ENCODE assay signal across 8 mouse cellular contexts in genomic region chr1:58422879-58423278, GRCm38 (mm10). TPM values are rescaled to one million over a fixed set of nuclear protein-coding genes. Genes with fewer than 3 reads are reported as not detected.
DNase-seq lines count a peak whose midpoint lies in the region; ATAC-seq and TF ChIP-seq lines count a peak whose summit lies in the region.

No protein-coding gene starts in this region.

- ATAC-seq in granulocyte monocyte progenitor cell, adult 5-6 weeks (replicated peaks; ENCODE audit: poor library complexity, severe bottlenecking), result peak; percentile 71
- peak; percentile 68 for ATAC-seq in lung, embryonic 16.5 days (ENCODE audit: low read depth)

- H3K27me3 ChIP-seq in cerebellum, adult 2 months (ENCODE audit: control insufficient read depth, insufficient read depth, low read length), result no peaks in the 10 kb centered on the region
- H3K27me3 ChIP-seq in lung, embryonic 16.5 days (ENCODE audit: control insufficient read depth, insufficient read depth, low read depth, low read length), result no peaks in the 10 kb centered on the region

- H3K4me2 ChIP-seq in lung, embryonic 16.5 days (ENCODE audit: low read depth, low read length), result peak overlapping the region; percentile 89

- WGBS in cerebellum, adult 2 months, result 2% methylated on average over 13 of the region's 13 CpGs
- 1% methylated on average over 13 of the region's 13 CpGs for WGBS in lung, embryonic 16.5 days

- TF ChIP-seq CTCF in layer of hippocampus, adult 2 months (conservative IDR thresholded peaks at IDR 0.05), result no peak
- no peak for TF ChIP-seq CTCF in cerebellum, adult 2 months (IDR thresholded peaks at IDR 0.05; ENCODE audit: borderline replicate concordance, insufficient read depth, low read depth, low read length)

- peak overlapping the region; percentile 100 for H3K9ac ChIP-seq in lung, embryonic 16.5 days (ENCODE audit: low read length)

- peaks cover 4% of the 10 kb centered on the region; the same call in 1 of the 2 replicates for H3K4me1 ChIP-seq in cerebellum, adult 2 months (ENCODE audit: control insufficient read depth, insufficient read depth, low read length)
- H3K4me1 ChIP-seq in lung, embryonic 16.5 days (replicated peaks; ENCODE audit: control insufficient read depth, insufficient read depth, low read length), result peaks cover 17% of the 10 kb centered on the region

- no peaks in the 10 kb centered on the region for H3K9me3 ChIP-seq in lung, embryonic 16.5 days (ENCODE audit: control insufficient read depth, low read length)

- DNase-seq in layer of hippocampus, adult 2 months (ENCODE audit: low spot score in 2 of 2), result peak in 1 of 2 experiments; percentile 32
- no peak for DNase-seq in layer of hippocampus, postnatal 25 days (ENCODE audit: extremely low spot score in 1 of 2, low spot score in 1 of 2)
- DNase-seq in cerebellum, adult 2 months, result peak in 1 of 2 experiments; percentile 45
- DNase-seq in kidney, adult 18-20 months, result peak; percentile 40
- peak; percentile 80 for DNase-seq in retina, postnatal 1 day
- DNase-seq in layer of hippocampus, adult 9-10 months (ENCODE audit: low spot score), result no peak

- peak overlapping the region; percentile 99 for H3K4me3 ChIP-seq in layer of hippocampus, adult 2 months
- H3K4me3 ChIP-seq in cerebellum, adult 2 months (replicated peaks; ENCODE audit: insufficient read depth, low read depth, low read length), result peak overlapping the region; percentile 93
- H3K4me3 ChIP-seq in lung, embryonic 16.5 days (ENCODE audit: low read length), result peak overlapping the region; percentile 93

- H3K36me3 ChIP-seq in lung, embryonic 16.5 days (ENCODE audit: control insufficient read depth, insufficient read depth, low read length), result peaks cover 30% of the 10 kb centered on the region

- no peak for TF ChIP-seq POLR2A in cerebellum, adult 2 months (IDR thresholded peaks at IDR 0.05; ENCODE audit: borderline replicate concordance, insufficient read depth, low read length)

- H3K27ac ChIP-seq in layer of hippocampus, adult 2 months, result peak overlapping the region; percentile 99
- H3K27ac ChIP-seq in cerebellum, adult 2 months (ENCODE audit: insufficient read depth, low read length), result no peak overlapping the region
- H3K27ac ChIP-seq in lung, embryonic 16.5 days (ENCODE audit: low read length), result peak overlapping the region; percentile 99

RNA-seq across cellular contexts. Expression of gene Clk1, which starts 1.0 kb away (rescaled TPM):
- total RNA-seq in layer of hippocampus, adult 2 months (2021), result 100 to 1,000 TPM; 104 to 159 TPM
- 100 to 1,000 TPM; 111 to 132 TPM for total RNA-seq in layer of hippocampus, postnatal 25 days (2021)
- polyA plus RNA-seq in cerebellum, adult 2 months (2012; rRNA removed), result 252 TPM in 2 replicates
- total RNA-seq in granulocyte monocyte progenitor cell, adult 5-6 weeks (2014; fragmentation: Nextera tagmentation), result 227 and 268 TPM in 2 replicates
- 362 and 373 TPM in 2 replicates for total RNA-seq in granulocyte monocyte progenitor cell, adult 5-6 weeks (2017)
- 205 and 227 TPM in 2 replicates for polyA plus RNA-seq in lung, embryonic 16.5 days (2015; fragmentation: Nextera tagmentation; extraction: Ambion mirVana)

RNA-seq across cellular contexts. Expression of gene Nif3l1, which starts 22.1 kb away (rescaled TPM):
- total RNA-seq in layer of hippocampus, adult 2 months (2021), result 10 to 100 TPM; 17.6 to 21.3 TPM
- 10 to 100 TPM; 22.1 to 22.7 TPM for total RNA-seq in layer of hippocampus, postnatal 25 days (2021)
- polyA plus RNA-seq in cerebellum, adult 2 months (2012; rRNA removed), result 29.1 and 32.4 TPM in 2 replicates
- total RNA-seq in granulocyte monocyte progenitor cell, adult 5-6 weeks (2014; fragmentation: Nextera tagmentation), result 17.0 and 28.4 TPM in 2 replicates
- 36.9 and 48.7 TPM in 2 replicates for total RNA-seq in granulocyte monocyte progenitor cell, adult 5-6 weeks (2017)
- 37.4 and 37.8 TPM in 2 replicates for polyA plus RNA-seq in lung, embryonic 16.5 days (2015; fragmentation: Nextera tagmentation; extraction: Ambion mirVana)

RNA-seq across cellular contexts. Expression of gene Ppil3, which starts 22.4 kb away (rescaled TPM):
- total RNA-seq in layer of hippocampus, adult 2 months (2021), result 10 to 100 TPM; 27.5 to 31.3 TPM
- total RNA-seq in layer of hippocampus, postnatal 25 days (2021), result 10 to 100 TPM; 26.8 to 27.3 TPM
- 30.0 and 31.0 TPM in 2 replicates for polyA plus RNA-seq in cerebellum, adult 2 months (2012; rRNA removed)
- total RNA-seq in granulocyte monocyte progenitor cell, adult 5-6 weeks (2014; fragmentation: Nextera tagmentation), result 53.0 and 77.8 TPM in 2 replicates
- 87.0 and 141 TPM in 2 replicates for total RNA-seq in granulocyte monocyte progenitor cell, adult 5-6 weeks (2017)
- polyA plus RNA-seq in lung, embryonic 16.5 days (2015; fragmentation: Nextera tagmentation; extraction: Ambion mirVana), result 45.8 and 52.5 TPM in 2 replicates

RNA-seq across cellular contexts. Expression of gene Bzw1, which starts 30.2 kb away (rescaled TPM):
- 100 to 1,000 TPM; 108 to 111 TPM for total RNA-seq in layer of hippocampus, adult 2 months (2021)
- total RNA-seq in layer of hippocampus, postnatal 25 days (2021), result 100 to 1,000 TPM; 124 to 131 TPM
- polyA plus RNA-seq in cerebellum, adult 2 months (2012; rRNA removed), result 72.1 and 72.3 TPM in 2 replicates
- total RNA-seq in granulocyte monocyte progenitor cell, adult 5-6 weeks (2014; fragmentation: Nextera tagmentation), result 149 and 150 TPM in 2 replicates
- total RNA-seq in granulocyte monocyte progenitor cell, adult 5-6 weeks (2017), result 190 and 212 TPM in 2 replicates
- 299 and 329 TPM in 2 replicates for polyA plus RNA-seq in lung, embryonic 16.5 days (2015; fragmentation: Nextera tagmentation; extraction: Ambion mirVana)

Comparison
In these comparisons a context has a peak if more than half of its experiments do, and no peak if none do; other contexts are left out.
1. DNase-seq: peak in kidney, adult 18-20 months (single experiment) and retina, postnatal 1 day (single experiment); none in layer of hippocampus, postnatal 25 days (0 of 2) and layer of hippocampus, adult 9-10 months (single experiment).
2. Peak in every context shown above with its lines, with median percentiles within 50 percentile points of each other: H3K4me3 ChIP-seq.